Mouse (Mus musculus): ENCODE data around the gene Enah. TPM values are rescaled to one million over a fixed set of nuclear protein-coding genes. Genes with fewer than 3 reads are reported as not detected.

Gene Enah
- total and polyA plus RNA-seq, 3 experiments, result 0.45 to 0.69 TPM; not detected in 1

DNA sequence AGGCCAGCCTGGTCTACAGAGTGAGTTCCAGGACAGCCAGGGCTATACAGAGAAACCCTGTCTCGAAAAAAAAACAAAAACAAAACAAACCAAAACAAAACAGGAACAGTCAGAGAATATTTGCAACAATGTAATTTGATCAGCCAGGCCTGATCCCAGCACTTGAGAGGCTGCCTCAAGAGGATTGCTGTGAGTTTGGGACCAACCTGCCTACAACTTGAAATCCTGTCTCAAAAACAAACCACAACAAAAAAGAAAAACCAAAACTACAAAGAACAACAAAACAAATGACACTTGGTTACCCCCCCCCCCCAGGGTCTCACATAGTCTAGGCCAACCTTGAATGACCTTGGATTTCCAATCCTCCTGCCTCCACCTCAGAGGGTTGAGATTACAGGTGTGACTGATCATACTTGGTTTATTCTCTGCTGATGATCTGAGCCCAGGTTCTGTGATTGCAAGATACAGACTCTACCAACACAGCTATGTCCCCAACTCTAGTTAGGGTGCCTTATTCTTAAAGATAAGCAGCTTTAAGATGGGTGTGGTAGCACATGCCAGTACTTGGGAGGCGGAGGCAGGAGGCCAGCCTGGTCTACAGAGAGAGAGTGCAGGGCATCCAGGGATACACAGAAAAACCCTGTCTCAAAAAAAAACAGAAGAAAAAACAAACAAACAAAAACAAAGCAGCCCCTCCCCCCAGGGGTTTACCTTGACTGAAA lies 158.4 kb downstream of the Enah start:
- H3K4me3 ChIP-seq (ENCODE audit: control insufficient read depth in 1 of 2, insufficient read depth in 1 of 2, low read depth in 2 of 2, low read length in 2 of 2), result peak overlapping the region in 1 of 2 experiments; percentile 26; a peak in 1 of 4 replicates

DNA sequence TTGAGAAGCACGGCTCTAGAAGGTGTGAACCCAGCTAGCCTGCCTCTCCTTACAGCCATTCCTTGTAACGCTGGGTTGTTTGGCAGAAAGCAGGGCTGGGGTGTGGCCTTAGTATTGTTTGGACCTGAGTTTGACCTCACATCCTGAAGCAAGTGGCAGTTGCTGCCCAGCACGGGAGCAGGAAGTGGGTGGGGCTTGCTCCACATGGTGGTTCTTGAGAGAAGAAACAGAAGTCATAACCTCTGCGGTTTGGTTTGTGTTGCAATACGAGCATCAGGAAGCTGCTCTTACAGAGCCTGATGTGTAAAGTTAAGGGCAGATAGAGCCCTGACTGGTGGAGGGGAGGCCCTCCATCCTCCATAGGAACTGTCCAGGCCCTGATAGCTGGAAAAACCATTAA lies 159.1 kb downstream of the Enah start:
- Histone ChIP-seq H3K4me3 (ENCODE audit: control insufficient read depth in 1 of 2, insufficient read depth in 1 of 2, low read depth in 2 of 2, low read length in 2 of 2) (peak overlapping the region in 1 of 2 experiments; percentile 26; a peak in 2 of 4 replicates), H3K27me3 (ENCODE audit: control insufficient read depth in 1 of 2, insufficient read depth in 2 of 2, low read length in 2 of 2) (no peaks in the 10 kb centered on the region), H3K27ac (ENCODE audit: control insufficient read depth, low read depth, low read length) (peak overlapping the region; percentile 82), H3K36me3 (ENCODE audit: control insufficient read depth in 1 of 2, insufficient read depth in 2 of 2, low read length in 2 of 2) (peaks cover 0 to 13% of the 10 kb centered on the region in 2 experiments; a peak in 2 of 4 replicates), H3K9me3 (replicated peaks; ENCODE audit: insufficient read depth, low read length) (no peaks in the 10 kb centered on the region), H3K9ac (ENCODE audit: control insufficient read depth, low read depth, low read length, poor library complexity, severe bottlenecking) (peak overlapping the region; percentile 27), H3K79me2 (ENCODE audit: control insufficient read depth, insufficient read depth, low read length, poor library complexity) (no peaks in the 10 kb centered on the region), H3K4me1 (ENCODE audit: control insufficient read depth in 1 of 2, insufficient read depth in 2 of 2, low read length in 2 of 2) (peaks cover 2 to 29% of the 10 kb centered on the region in 2 experiments; a peak in 3 of 4 replicates)
- DNase-seq (ENCODE audit: low read depth, low spot score), result peak; percentile 92
- TF ChIP-seq GABPA (IDR thresholded peaks at IDR 0.05; ENCODE audit: low read depth, low read length) (no peak), TCF12 (IDR thresholded peaks at IDR 0.05; ENCODE audit: low read depth, low read length) (peak; percentile 60), MXI1 (IDR thresholded peaks at IDR 0.05; ENCODE audit: low read depth, low read length) (peak; percentile 73; the same call in 1 of the 2 replicates), RAD21 (IDR thresholded peaks at IDR 0.05; ENCODE audit: low read depth, low read length) (no peak), HCFC1 (IDR thresholded peaks at IDR 0.05; ENCODE audit: low read depth, low read length) (peak; percentile 42; the same call in 1 of the 2 replicates), CTCF (IDR thresholded peaks at IDR 0.05 in 2 of 3, conservative IDR thresholded peaks at IDR 0.05 in 1 of 3; ENCODE audit: control insufficient read depth in 1 of 3, insufficient read depth in 1 of 3, low read depth in 2 of 3, low read length in 3 of 3, poor library complexity in 1 of 3, severe bottlenecking in 1 of 3) (no peak), RCOR1 (IDR thresholded peaks at IDR 0.05; ENCODE audit: low read depth, low read length) (peak; percentile 51; the same call in 1 of the 2 replicates), CHD2 (IDR thresholded peaks at IDR 0.05; ENCODE audit: low read length) (no peak), ELF1 (IDR thresholded peaks at IDR 0.05; ENCODE audit: low read depth, low read length) (peak; percentile 73), MEF2A (IDR thresholded peaks at IDR 0.05; ENCODE audit: extremely low read depth, insufficient replicate concordance, low read depth, low read length, poor library complexity, severe bottlenecking) (no peak), MAFK (IDR thresholded peaks at IDR 0.05; ENCODE audit: borderline replicate concordance, low read depth, low read length) (no peak), SIN3A (IDR thresholded peaks at IDR 0.05; ENCODE audit: low read length) (peak; percentile 70), KAT2A (conservative IDR thresholded peaks at IDR 0.05; ENCODE audit: low read depth, low read length) (no peak), ETS1 (IDR thresholded peaks at IDR 0.05; ENCODE audit: low read depth, low read length) (peak; percentile 77), NRF1 (IDR thresholded peaks at IDR 0.05; ENCODE audit: insufficient read depth, low read depth, low read length, poor library complexity, severe bottlenecking) (no peak), E2F4 (IDR thresholded peaks at IDR 0.05; ENCODE audit: borderline replicate concordance, low read depth, low read length) (no peak), ZMIZ1 (IDR thresholded peaks at IDR 0.05; ENCODE audit: low read depth, low read length) (no peak), GATA1 (IDR thresholded peaks at IDR 0.05; ENCODE audit: low read depth, low read length) (peak; percentile 45), MYC (IDR thresholded peaks at IDR 0.05; ENCODE audit: low read depth, low read length) (peak; percentile 86; the same call in 1 of the 2 replicates), JUND (IDR thresholded peaks at IDR 0.05; ENCODE audit: low read depth, low read length) (no peak), USF1 (IDR thresholded peaks at IDR 0.05; ENCODE audit: low read depth, low read length) (no peak)

More for the DNA sequence above, 158.4 kb downstream of the Enah start:
- peaks cover 2 to 35% of the 10 kb centered on the region in 2 experiments; a peak in 3 of 4 replicates for H3K4me1 ChIP-seq (ENCODE audit: control insufficient read depth in 1 of 2, insufficient read depth in 2 of 2, low read length in 2 of 2)
- peak overlapping the region; percentile 82 for H3K27ac ChIP-seq (ENCODE audit: control insufficient read depth, low read depth, low read length)
- H3K36me3 ChIP-seq (ENCODE audit: control insufficient read depth in 1 of 2, insufficient read depth in 2 of 2, low read length in 2 of 2), result peaks cover 0 to 13% of the 10 kb centered on the region in 2 experiments; a peak in 2 of 4 replicates
- peak; percentile 52; the same call in 1 of the 2 replicates for TF ChIP-seq ETS1 (IDR thresholded peaks at IDR 0.05; ENCODE audit: low read depth, low read length)
- no peak for TF ChIP-seq ZKSCAN1 (IDR thresholded peaks at IDR 0.05; ENCODE audit: low read depth, low read length)
- TF ChIP-seq MYB (IDR thresholded peaks at IDR 0.05; ENCODE audit: low read depth, low read length), result peak; percentile 36; the same call in 1 of the 2 replicates
- peak; percentile 60; the same call in 1 of the 2 replicates for TF ChIP-seq MYC (IDR thresholded peaks at IDR 0.05; ENCODE audit: low read depth, low read length)
- TF ChIP-seq NELFE (IDR thresholded peaks at IDR 0.05; ENCODE audit: low read depth, low read length), result 0 out of 2 replicates have a peak, but pooled peaks have one; percentile 11
- TF ChIP-seq TAL1 (IDR thresholded peaks at IDR 0.05; ENCODE audit: low read length), result peak; percentile 71
- 0 out of 2 replicates have a peak, but pooled peaks have one; percentile 1 for TF ChIP-seq SMC3 (IDR thresholded peaks at IDR 0.05; ENCODE audit: low read depth, low read length)
- no peak for TF ChIP-seq USF2 (IDR thresholded peaks at IDR 0.05; ENCODE audit: borderline replicate concordance in 1 of 2, insufficient read depth in 1 of 2, low read depth in 1 of 2, low read length in 2 of 2)
- TF ChIP-seq TCF12 (IDR thresholded peaks at IDR 0.05; ENCODE audit: low read depth, low read length), result peak; percentile 61; the same call in 1 of the 2 replicates
- peak; percentile 80; the same call in 1 of the 2 replicates for TF ChIP-seq BHLHE40 (IDR thresholded peaks at IDR 0.05; ENCODE audit: borderline replicate concordance, low read depth, low read length)
- peak; percentile 92 for TF ChIP-seq RCOR1 (IDR thresholded peaks at IDR 0.05; ENCODE audit: low read depth, low read length)
- no peak for TF ChIP-seq ZC3H11A (IDR thresholded peaks at IDR 0.05; ENCODE audit: low read depth, low read length)
- TF ChIP-seq MXI1 (IDR thresholded peaks at IDR 0.05; ENCODE audit: low read depth, low read length), result peak; percentile 65; the same call in 1 of the 2 replicates
- 0 out of 2 replicates have a peak, but pooled peaks have one; percentile 55 for TF ChIP-seq MAX (IDR thresholded peaks at IDR 0.05; ENCODE audit: low read length)
- TF ChIP-seq ZMIZ1 (IDR thresholded peaks at IDR 0.05; ENCODE audit: low read depth, low read length), result no peak
- TF ChIP-seq ELF1 (IDR thresholded peaks at IDR 0.05; ENCODE audit: low read depth, low read length), result 0 out of 2 replicates have a peak, but pooled peaks have one; percentile 11
- peak; percentile 80 for TF ChIP-seq GATA1 (IDR thresholded peaks at IDR 0.05; ENCODE audit: low read depth, low read length)
- TF ChIP-seq EP300 (IDR thresholded peaks at IDR 0.05; ENCODE audit: low read depth in 1 of 2, low read length in 2 of 2), result peak; percentile 74 to 77
- no peak for TF ChIP-seq E2F4 (IDR thresholded peaks at IDR 0.05; ENCODE audit: borderline replicate concordance, low read depth, low read length)
- no peak for TF ChIP-seq TBP (IDR thresholded peaks at IDR 0.05; ENCODE audit: low read depth, low read length)
- peak overlapping the region; percentile 27 for H3K9ac ChIP-seq (ENCODE audit: control insufficient read depth, low read depth, low read length, poor library complexity, severe bottlenecking)
- no peaks in the 10 kb centered on the region for H3K79me2 ChIP-seq (ENCODE audit: control insufficient read depth, insufficient read depth, low read length, poor library complexity)
- DNase-seq (ENCODE audit: low read depth, low spot score), result peak; percentile 64
- H3K9me3 ChIP-seq (replicated peaks; ENCODE audit: insufficient read depth, low read length), result no peaks in the 10 kb centered on the region
- no peaks in the 10 kb centered on the region for H3K27me3 ChIP-seq (ENCODE audit: control insufficient read depth in 1 of 2, insufficient read depth in 2 of 2, low read length in 2 of 2)

All from MEL (cell line).